Mouse (Mus musculus) cerebellum, adult (tissue): ENCODE measurements around the gene Lrp2.

Experiments
- ATAC-seq: cut with Nextera tagmentation; 2 replicates; pipeline ENCODE4 v1.9.2; 2017; ENCODE audit warnings: mild to moderate bottlenecking, moderate library complexity, mixed read lengths; ENCODE audit not compliant: insufficient number of reproducible peaks, low FRiP score, low TSS enrichment

Gene Lrp2

DNA sequence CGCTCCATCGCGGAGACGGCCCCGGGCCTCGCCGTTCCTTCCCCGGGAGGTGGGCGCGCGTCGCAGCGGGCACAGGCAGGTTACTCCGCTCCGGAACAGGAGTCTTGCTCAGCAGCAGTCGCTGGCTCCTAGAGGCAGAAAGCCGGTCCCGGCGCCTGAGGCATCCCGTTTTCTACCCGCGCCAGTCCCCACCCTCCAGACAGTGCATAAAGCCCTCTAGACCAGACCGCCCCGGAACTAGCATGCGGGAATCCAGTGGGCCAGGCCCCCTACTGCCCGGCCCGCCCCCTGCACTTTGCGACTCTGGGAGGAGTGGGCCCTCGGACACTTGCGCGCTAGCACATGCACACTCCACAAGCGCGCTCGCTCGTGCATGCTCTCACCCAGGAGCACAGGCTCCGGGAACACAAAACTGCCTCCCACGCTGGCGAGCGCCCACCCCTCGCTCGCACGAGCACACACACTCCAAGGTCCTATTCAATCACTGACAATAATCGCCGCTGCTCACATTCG is at the start of gene Lrp2:
TSS of gene Lrp2 (minus strand) at position 180 of the 513 bp plus-strand sequence.
- ATAC-seq = no peak; the same call in 1 of the 2 replicates

- ATAC-seq = peak; percentile 76
Observed at GRCm38 (mm10) chr2:69635064-69635701, 49.3 kb upstream of the Lrp2 start.

- no peak for ATAC-seq
Observed at GRCm38 (mm10) chr2:69631449-69631848, 45.6 kb upstream of the Lrp2 start.

DNA sequence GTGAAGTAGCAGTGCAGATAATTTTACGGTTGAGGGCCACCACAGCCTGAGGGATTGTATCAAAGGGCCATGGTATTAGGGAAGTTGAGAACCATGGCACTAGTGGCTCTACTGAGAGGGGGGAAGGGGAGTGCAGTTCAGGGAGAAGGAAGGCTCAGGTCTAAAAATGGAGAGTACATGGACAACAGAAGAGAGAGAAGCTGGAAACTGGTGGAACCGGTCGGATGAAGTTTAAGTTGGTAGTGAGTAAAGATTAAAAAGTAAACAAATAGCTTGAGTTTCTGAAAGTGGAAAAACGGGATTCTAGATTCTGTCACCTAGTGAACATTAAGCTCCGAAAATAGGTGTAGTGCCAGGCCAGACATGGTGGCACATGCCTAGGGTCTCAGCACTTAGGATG is 44.9 kb upstream of the Lrp2 start:
- no peak for ATAC-seq

DNA sequence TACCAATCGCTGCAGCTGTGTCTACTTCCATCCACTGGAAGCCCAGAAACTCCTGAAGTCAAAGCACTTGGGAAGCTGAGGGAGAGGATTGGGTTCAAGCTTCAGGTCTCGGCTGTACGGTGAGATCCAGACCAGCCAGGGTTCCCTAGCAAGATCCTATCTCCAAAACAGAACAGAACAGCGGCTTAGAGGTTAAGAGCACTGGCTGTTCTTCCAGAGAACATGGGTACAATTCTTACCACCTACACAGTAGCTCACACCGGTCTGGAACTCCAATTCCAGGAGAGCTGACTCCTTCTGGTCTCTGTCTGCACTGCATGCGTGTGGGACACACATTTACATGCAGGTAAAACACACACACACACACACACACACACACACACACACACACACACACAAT is 44.0 kb upstream of the Lrp2 start:
- no peak for ATAC-seq

- ATAC-seq = no peak
Observed at GRCm38 (mm10) chr2:69629215-69629614, 43.4 kb upstream of the Lrp2 start.

DNA sequence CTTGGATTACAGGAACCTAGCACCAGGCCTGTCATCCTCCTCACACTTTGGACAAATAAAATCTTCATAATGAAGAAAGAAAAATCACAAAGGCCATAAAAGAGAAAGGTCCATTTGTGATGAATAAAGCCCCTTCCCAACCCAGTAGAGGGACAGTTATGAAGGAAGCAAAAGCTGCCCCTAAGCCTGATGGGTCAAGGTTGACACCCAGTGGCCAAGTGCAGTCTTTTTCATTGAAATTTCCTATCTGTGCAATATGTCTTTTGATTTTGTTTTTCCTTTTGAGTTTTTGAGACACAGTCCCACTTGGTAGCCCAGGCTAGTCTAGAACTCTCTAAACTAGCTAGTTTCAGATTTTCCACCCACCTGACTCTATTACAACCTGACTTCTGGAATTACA is 33.4 kb upstream of the Lrp2 start:
- no peak for ATAC-seq

DNA sequence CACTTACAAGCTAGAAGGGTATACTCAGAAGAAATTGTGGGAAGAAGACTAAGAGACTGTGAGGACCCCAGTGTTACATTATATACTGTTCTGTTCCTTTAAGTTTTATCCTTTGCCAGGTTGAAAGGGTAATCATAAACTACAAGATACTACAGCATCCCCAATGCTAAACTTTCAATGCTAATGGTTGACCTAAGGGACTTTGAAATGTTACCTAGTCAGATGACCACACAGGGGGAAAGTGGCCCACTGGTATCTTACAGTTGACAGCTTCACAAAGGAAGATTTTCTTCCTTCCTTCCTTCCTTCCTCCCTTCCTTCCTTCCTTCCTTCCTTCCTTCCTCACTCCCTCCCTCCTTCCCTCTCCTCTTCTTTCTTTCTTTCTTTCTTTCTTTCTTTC is 32.5 kb upstream of the Lrp2 start:
- no peak for ATAC-seq

DNA sequence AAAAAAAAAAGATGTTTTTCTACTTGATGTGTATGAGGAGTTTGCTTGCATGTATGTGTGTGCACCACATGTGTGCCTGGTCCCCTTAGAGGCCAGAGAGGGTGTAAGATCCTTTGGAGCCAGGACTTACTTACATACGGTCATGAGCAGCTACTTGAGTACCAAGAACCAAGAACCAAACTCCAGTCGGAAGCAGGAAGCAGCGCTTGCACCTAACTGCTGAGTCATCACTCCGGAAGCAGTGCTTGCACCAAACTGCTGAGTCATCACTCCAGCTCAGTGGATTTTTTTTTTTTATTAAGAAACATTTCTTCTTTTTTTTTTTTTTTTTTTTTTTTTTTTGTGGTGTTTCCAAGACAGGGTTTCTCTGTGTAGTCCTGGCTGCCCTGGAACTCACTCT is 27.4 kb upstream of the Lrp2 start:
- no peak for ATAC-seq

DNA sequence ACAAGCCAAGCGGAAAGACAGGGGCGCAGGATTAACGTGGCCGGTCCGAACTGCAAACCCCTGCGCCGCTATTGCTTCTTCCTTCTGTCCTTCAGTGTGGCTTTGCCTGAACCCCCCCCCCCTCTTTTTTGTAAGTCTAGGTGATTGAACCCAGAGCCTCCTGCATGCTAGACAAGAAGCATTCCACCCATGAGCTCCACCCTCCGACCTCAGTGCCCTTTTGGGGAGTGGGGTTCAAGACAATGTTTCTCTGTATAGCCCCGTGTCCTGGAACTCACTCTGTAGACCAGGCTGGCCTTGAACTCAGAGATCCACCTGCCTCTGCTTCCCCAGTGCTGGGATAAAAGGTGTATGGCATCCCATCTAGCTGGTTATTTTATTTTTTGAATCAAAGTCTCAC is 26.9 kb upstream of the Lrp2 start:
- ATAC-seq = no peak

DNA sequence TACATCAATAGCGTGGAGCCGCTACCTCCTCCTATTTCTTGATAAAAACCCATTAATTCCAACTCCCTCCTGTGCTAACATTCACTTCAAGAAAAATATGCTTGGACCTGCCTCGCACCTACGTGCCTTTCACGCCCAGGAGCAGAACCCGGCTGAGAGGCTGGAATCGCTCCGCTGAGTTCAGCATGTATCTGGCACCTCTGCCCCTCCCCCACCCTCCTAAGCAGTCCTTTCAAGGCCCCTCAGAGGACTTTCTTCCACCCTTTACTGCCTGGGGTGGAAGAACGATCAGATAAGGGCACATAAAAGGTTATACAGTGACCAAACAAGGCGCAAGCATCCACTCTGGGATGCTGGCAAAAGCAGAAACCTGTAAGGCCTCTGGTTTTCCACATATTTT is 26.4 kb upstream of the Lrp2 start:
- ATAC-seq = no peak

DNA sequence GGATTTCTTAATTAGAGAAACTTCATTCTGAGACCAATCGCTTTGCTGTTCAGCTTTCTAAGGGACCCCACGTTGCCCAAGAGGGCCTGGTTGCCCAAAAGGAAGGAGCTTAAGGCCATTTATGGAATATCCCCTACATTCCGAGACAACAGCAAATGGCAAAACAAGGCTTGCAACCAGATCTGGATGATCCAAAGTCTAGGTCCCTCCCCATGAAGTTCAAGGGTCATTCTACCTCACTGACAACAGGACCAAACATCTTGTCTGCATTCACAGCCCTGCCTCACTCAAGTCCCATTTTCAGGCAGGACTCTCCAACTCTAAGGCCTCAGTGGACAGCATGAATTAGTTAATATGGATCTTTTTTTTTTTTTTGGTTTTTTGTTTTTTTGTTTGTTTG is 20.8 kb upstream of the Lrp2 start:
- no peak for ATAC-seq

DNA sequence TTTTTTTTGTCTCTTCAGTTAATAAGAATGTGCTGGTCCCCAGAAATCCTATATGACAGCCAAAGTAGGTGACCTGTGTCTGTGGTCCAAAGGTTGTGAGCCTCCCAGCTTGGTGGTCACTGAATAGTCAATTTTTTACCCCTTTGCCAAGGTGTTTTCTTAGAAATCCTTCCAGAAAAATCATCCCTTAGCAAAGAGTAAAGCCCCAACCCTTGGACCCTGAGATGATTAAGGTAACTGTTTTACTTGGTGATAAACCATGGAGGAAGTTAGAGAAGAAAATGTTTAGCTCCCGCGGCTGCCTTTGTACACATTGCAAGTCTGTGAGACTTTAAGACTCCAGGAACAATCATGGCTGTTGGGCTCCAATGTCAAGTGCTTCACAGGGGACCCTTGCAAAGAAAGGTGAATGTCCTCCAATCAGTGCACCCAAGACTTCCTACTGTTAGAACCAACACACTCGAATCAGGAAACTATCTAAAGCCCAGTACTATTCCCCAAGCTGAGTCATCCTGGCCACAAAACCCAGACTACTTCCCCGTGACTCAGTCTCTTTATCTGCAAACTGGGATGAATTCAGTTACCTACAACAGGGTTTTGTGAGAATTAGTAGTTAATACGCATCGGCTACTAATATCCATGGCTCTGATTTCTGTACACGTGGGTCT is 18.0 kb upstream of the Lrp2 start:
- ATAC-seq = no peak

- no peak for ATAC-seq
Observed at GRCm38 (mm10) chr2:69593168-69593567, 7.3 kb upstream of the Lrp2 start.

DNA sequence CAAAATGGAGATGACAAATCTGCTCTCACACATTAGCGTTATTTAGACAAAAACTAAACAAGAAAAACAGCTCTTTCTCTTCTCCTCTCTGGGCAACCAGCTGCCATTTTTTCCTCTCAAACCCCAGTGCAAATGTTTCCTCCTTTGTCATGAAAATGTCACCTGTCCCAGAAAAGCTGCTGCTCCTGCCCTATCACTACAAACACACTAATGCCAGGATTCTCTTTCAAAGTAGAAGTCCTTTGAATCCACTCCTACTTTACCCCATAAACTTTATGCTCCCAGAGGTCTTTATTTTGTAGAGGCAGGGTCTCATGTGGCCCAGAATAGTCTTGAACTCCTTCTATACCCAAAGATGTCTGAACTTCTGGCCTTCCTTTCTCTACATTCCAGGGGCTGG is 6.7 kb upstream of the Lrp2 start:
- no peak for ATAC-seq

GRCm38 (mm10) chr2:69591966-69592505 is 6.2 kb upstream of the Lrp2 start:
- ATAC-seq = no peak

GRCm38 (mm10) chr2:69590548-69590947 is 4.7 kb upstream of the Lrp2 start:
- ATAC-seq = no peak

- ATAC-seq = no peak
Observed at GRCm38 (mm10) chr2:69587896-69588295, 2.0 kb upstream of the Lrp2 start.

- no peak for ATAC-seq
Observed at GRCm38 (mm10) chr2:69586821-69587728, 1.2 kb upstream of the Lrp2 start.

GRCm38 (mm10) chr2:69585191-69585885 is 527 bp downstream of the Lrp2 start:
- ATAC-seq = no peak
